Mouse (Mus musculus) inflammation-experienced regulatory T-cells, adult 16 weeks (primary cell): Measurements from ENCODE around the gene Elp1. TPM values are rescaled to one million over a fixed set of nuclear protein-coding genes. Genes with fewer than 3 reads are reported as not detected.

Source experiments
- polyA plus RNA-seq: library from polyadenylated mRNA; unstranded; fragments of 100-300 nt; shearing (Covaris generic); gene quantifications from one replicate; pipeline ENCODE4 v1.2.1, GENCODE M21; 2017

The Elp1 gene
- 45.6 TPM for polyA plus RNA-seq

GRCm38 (mm10) chr4:56801907-56802668, at the start of gene Elp1, which contains the start of gene Fam206a:
TSS of gene Elp1 (minus strand) at chr4:56802331.
TSS of gene Fam206a (plus strand) at chr4:56802345.

GRCm38 (mm10) chr4:56743363-56744195, 58.6 kb downstream of the Elp1 start, which contains the start of gene Actl7a:
TSS of gene Actl7a (plus strand) at chr4:56743413.

GRCm38 (mm10) chr4:56741041-56741493, 61.1 kb downstream of the Elp1 start, which contains the start of gene Actl7b:
TSS of gene Actl7b (minus strand) at chr4:56741443.

GRCm38 (mm10) chr4:56740020-56740485, 62.1 kb downstream of the Elp1 start, which contains the start of gene Gm26657:
TSS of gene Gm26657 (plus strand) at chr4:56740070.

Other genes starting within 250 kb of the Elp1 start
- not detected for gene Gm26657, start 62.3 kb downstream of the Elp1 start, polyA plus RNA-seq
- gene Actl7b, start 60.9 kb downstream of the Elp1 start, polyA plus RNA-seq = not detected
- gene Actl7a, start 58.9 kb downstream of the Elp1 start, polyA plus RNA-seq = not detected
- gene Fam206a, start within 50 bp of the Elp1 start, polyA plus RNA-seq = 24.6 TPM
- 1.7 TPM for gene Ctnnal1, start 62.9 kb upstream of the Elp1 start, polyA plus RNA-seq
- gene Tmem245, start 145.1 kb upstream of the Elp1 start, polyA plus RNA-seq = 2.3 TPM
- gene Frrs1l, start 188.1 kb upstream of the Elp1 start, polyA plus RNA-seq = not detected